Mouse (Mus musculus): ENCODE data around the gene Hlcs.

The Hlcs gene

GRCm38 (mm10) chr16:94088819-94089692 is 224.3 kb downstream of the Hlcs start:
- no peak for DNase-seq

- no peak for DNase-seq
Observed at GRCm38 (mm10) chr16:94088226-94088748, 225.1 kb downstream of the Hlcs start.

- DNase-seq = no peak
Observed at GRCm38 (mm10) chr16:94087570-94088225, 225.7 kb downstream of the Hlcs start.

- peak in 1 of 2 experiments; percentile 26 for DNase-seq
Observed at GRCm38 (mm10) chr16:94086701-94087569, 226.4 kb downstream of the Hlcs start.

GRCm38 (mm10) chr16:94085603-94086285 is 227.6 kb downstream of the Hlcs start:
- peak in 1 of 2 experiments; percentile 21 for DNase-seq

- peak in 1 of 2 experiments; percentile 26 for DNase-seq
Observed at GRCm38 (mm10) chr16:94084711-94085602, 228.4 kb downstream of the Hlcs start, which contains the start of gene Sim2. TSS of gene Sim2 (plus strand) at chr16:94084931.

- no peak for DNase-seq
Observed at GRCm38 (mm10) chr16:94083848-94084525, 229.4 kb downstream of the Hlcs start.

- no peak for DNase-seq
Observed at GRCm38 (mm10) chr16:94082960-94083847, 230.2 kb downstream of the Hlcs start.

- no peak for DNase-seq
Observed at GRCm38 (mm10) chr16:94081996-94082708, 231.2 kb downstream of the Hlcs start.

GRCm38 (mm10) chr16:94081596-94081995 is 231.8 kb downstream of the Hlcs start:
- DNase-seq = no peak

- no peak for DNase-seq
Observed at GRCm38 (mm10) chr16:94079856-94080555, 233.4 kb downstream of the Hlcs start.

- no peak for DNase-seq
Observed at GRCm38 (mm10) chr16:94079075-94079855, 234.1 kb downstream of the Hlcs start.

Data from cerebellum, adult 18-20 months (tissue).